Comparison of ENCODE assay signal across 8 mouse cellular contexts in genomic region chr3:96474909-96475655, GRCm38 (mm10). TPM values are rescaled to one million over a fixed set of nuclear protein-coding genes. Genes with fewer than 3 reads are reported as not detected.
DNase-seq lines count a peak whose midpoint lies in the region; ATAC-seq and TF ChIP-seq lines count a peak whose summit lies in the region.

No protein-coding gene starts in this region.

- TF ChIP-seq CTCF in lung, postnatal 0 days (IDR thresholded peaks at IDR 0.05) = no peak
- no peak for TF ChIP-seq CTCF in forebrain, postnatal 0 days (IDR thresholded peaks at IDR 0.05; ENCODE audit: low read depth)
- no peak for TF ChIP-seq CTCF in stomach, postnatal 0 days (IDR thresholded peaks at IDR 0.05; ENCODE audit: low read depth)

- no peak overlapping the region for H3K27ac ChIP-seq in lung, postnatal 0 days (ENCODE audit: low read length)
- no peak overlapping the region for H3K27ac ChIP-seq in forebrain, postnatal 0 days (ENCODE audit: low read depth, low read length)
- no peak overlapping the region for H3K27ac ChIP-seq in liver, embryonic 16.5 days (ENCODE audit: low read length)
- no peak overlapping the region for H3K27ac ChIP-seq in stomach, postnatal 0 days (replicated peaks)

- H3K4me1 ChIP-seq in lung, postnatal 0 days (ENCODE audit: insufficient read depth, low read depth, low read length) = no peaks in the 10 kb centered on the region
- H3K4me1 ChIP-seq in forebrain, postnatal 0 days (ENCODE audit: insufficient read depth) = peaks cover 3% of the 10 kb centered on the region; the same call in 1 of the 2 replicates
- H3K4me1 ChIP-seq in liver, embryonic 16.5 days (ENCODE audit: control insufficient read depth, low read depth, low read length) = peaks cover 5% of the 10 kb centered on the region
- no peaks in the 10 kb centered on the region for H3K4me1 ChIP-seq in stomach, postnatal 0 days (replicated peaks; ENCODE audit: control insufficient read depth, insufficient read depth)

- peak overlapping the region; percentile 48 for H3K4me2 ChIP-seq in lung, postnatal 0 days (replicated peaks; ENCODE audit: low read depth, low read length)
- H3K4me2 ChIP-seq in forebrain, postnatal 0 days (ENCODE audit: low read depth) = peak overlapping the region; percentile 54
- peak overlapping the region; percentile 60 for H3K4me2 ChIP-seq in liver, embryonic 16.5 days (ENCODE audit: low read depth, low read length)
- H3K4me2 ChIP-seq in stomach, postnatal 0 days (replicated peaks; ENCODE audit: low read depth) = peak overlapping the region; percentile 50

- no peak for TF ChIP-seq EP300 in lung, postnatal 0 days (IDR thresholded peaks at IDR 0.05)
- no peak for TF ChIP-seq EP300 in stomach, postnatal 0 days (optimal IDR thresholded peaks at IDR 0.05)

- no peaks in the 10 kb centered on the region for H3K36me3 ChIP-seq in lung, postnatal 0 days (ENCODE audit: insufficient read depth, low read length)
- H3K36me3 ChIP-seq in forebrain, postnatal 0 days (ENCODE audit: insufficient read depth) = no peaks in the 10 kb centered on the region
- no peaks in the 10 kb centered on the region for H3K36me3 ChIP-seq in liver, embryonic 16.5 days (ENCODE audit: control insufficient read depth, insufficient read depth)
- H3K36me3 ChIP-seq in stomach, postnatal 0 days (ENCODE audit: control insufficient read depth, insufficient read depth, low read length) = no peaks in the 10 kb centered on the region

- no peaks in the 10 kb centered on the region for H3K9me3 ChIP-seq in lung, postnatal 0 days (ENCODE audit: low read length)
- H3K9me3 ChIP-seq in forebrain, postnatal 0 days (ENCODE audit: low read length) = no peaks in the 10 kb centered on the region
- no peaks in the 10 kb centered on the region for H3K9me3 ChIP-seq in liver, embryonic 16.5 days (replicated peaks; ENCODE audit: control insufficient read depth, low read length)
- no peaks in the 10 kb centered on the region for H3K9me3 ChIP-seq in stomach, postnatal 0 days (ENCODE audit: control insufficient read depth, low read length)

- DNase-seq in lung, postnatal 0 days (ENCODE audit: low spot score) = no peak
- no peak for DNase-seq in lung, postnatal 14 days
- DNase-seq in forebrain, postnatal 0 days = peak; percentile 32
- DNase-seq in stomach, postnatal 0 days (ENCODE audit: low spot score) = peak; percentile 34
- no peak for DNase-seq in thymus, adult 18-20 months
- DNase-seq in kidney, adult 9 months = no peak

- no peak for ATAC-seq in lung, postnatal 0 days
- no peak for ATAC-seq in forebrain, postnatal 0 days
- no peak for ATAC-seq in liver, embryonic 16.5 days (ENCODE audit: low read depth)
- peak; percentile 53; the same call in 1 of the 2 replicates for ATAC-seq in stomach, postnatal 0 days (ENCODE audit: low FRiP score, low TSS enrichment)
- no peak for ATAC-seq in frontal cortex, adult (ENCODE audit: low TSS enrichment)

- peaks cover 19% of the 10 kb centered on the region; the same call in 1 of the 2 replicates for H3K27me3 ChIP-seq in lung, postnatal 0 days (replicated peaks; ENCODE audit: insufficient read depth, low read length)
- H3K27me3 ChIP-seq in forebrain, postnatal 0 days (ENCODE audit: insufficient read depth, low read length) = peaks cover 31% of the 10 kb centered on the region
- peaks cover 50% of the 10 kb centered on the region for H3K27me3 ChIP-seq in liver, embryonic 16.5 days (ENCODE audit: control insufficient read depth, insufficient read depth, low read depth, low read length)
- H3K27me3 ChIP-seq in stomach, postnatal 0 days (ENCODE audit: control insufficient read depth, insufficient read depth, low read length) = peaks cover 3% of the 10 kb centered on the region; the same call in 1 of the 2 replicates

- no peak overlapping the region for H3K9ac ChIP-seq in lung, postnatal 0 days (replicated peaks; ENCODE audit: low read depth)
- H3K9ac ChIP-seq in forebrain, postnatal 0 days = peak overlapping the region; percentile 25; the same call in 1 of the 2 replicates
- no peak overlapping the region; the same call in 1 of the 2 replicates for H3K9ac ChIP-seq in liver, embryonic 16.5 days (ENCODE audit: low read depth, low read length)
- H3K9ac ChIP-seq in stomach, postnatal 0 days (ENCODE audit: low read length) = peak overlapping the region; percentile 50; the same call in 1 of the 2 replicates

- peak overlapping the region; percentile 25 for H3K4me3 ChIP-seq in lung, postnatal 0 days (ENCODE audit: low read depth, low read length)
- H3K4me3 ChIP-seq in forebrain, postnatal 0 days (ENCODE audit: low read depth, low read length) = peak overlapping the region; percentile 26
- peak overlapping the region; percentile 46 for H3K4me3 ChIP-seq in liver, embryonic 16.5 days (ENCODE audit: low read depth, low read length)
- H3K4me3 ChIP-seq in stomach, postnatal 0 days (ENCODE audit: low read depth, low read length) = peak overlapping the region; percentile 34

- 2% methylated on average over 43 of the region's 44 CpGs for WGBS in lung, postnatal 0 days
- 3% methylated on average over 44 of the region's 44 CpGs for WGBS in forebrain, postnatal 0 days
- WGBS in liver, embryonic 16.5 days (ENCODE audit: insufficient replicate concordance) = 2% methylated on average over 44 of the region's 44 CpGs
- WGBS in stomach, postnatal 0 days = 5% methylated on average over 44 of the region's 44 CpGs

RNA-seq across cellular contexts. Expression of gene BC107364, which starts 23.0 kb away (rescaled TPM):
- 0.12 and 0.19 TPM in 2 replicates for polyA plus RNA-seq in lung, postnatal 0 days (2015; fragmentation: Nextera tagmentation; extraction: Ambion mirVana)
- total RNA-seq in forebrain, postnatal 0 days (2014; rRNA removed) = not detected in 2 replicates
- not detected in 2 replicates for polyA plus RNA-seq in forebrain, postnatal 0 days (2015; fragmentation: Nextera tagmentation; extraction: Ambion mirVana)
- polyA plus RNA-seq in liver, embryonic 16.5 days (2015; fragmentation: Nextera tagmentation; extraction: Ambion mirVana) = not detected in 2 replicates
- 0.18 and 0.36 TPM in 2 replicates for polyA plus RNA-seq in stomach, postnatal 0 days (2015; fragmentation: Nextera tagmentation; extraction: Ambion mirVana)

RNA-seq across cellular contexts. Expression of gene Hfe2, which starts 49.9 kb away (rescaled TPM):
- polyA plus RNA-seq in lung, postnatal 0 days (2015; fragmentation: Nextera tagmentation; extraction: Ambion mirVana) = 0.27 and 0.35 TPM in 2 replicates
- total RNA-seq in forebrain, postnatal 0 days (2014; rRNA removed) = 0.54 and 1.6 TPM in 2 replicates
- 0.82 and 1.4 TPM in 2 replicates for polyA plus RNA-seq in forebrain, postnatal 0 days (2015; fragmentation: Nextera tagmentation; extraction: Ambion mirVana)
- 9.2 and 12.0 TPM in 2 replicates for polyA plus RNA-seq in liver, embryonic 16.5 days (2015; fragmentation: Nextera tagmentation; extraction: Ambion mirVana)
- polyA plus RNA-seq in stomach, postnatal 0 days (2015; fragmentation: Nextera tagmentation; extraction: Ambion mirVana) = 0.10 and 0.28 TPM in 2 replicates

Comparison
In these comparisons a context has a peak if more than half of its experiments do, and no peak if none do; other contexts are left out.
1. DNase-seq: peak in forebrain, postnatal 0 days (single experiment) and stomach, postnatal 0 days (single experiment); none in lung, postnatal 0 days (single experiment), lung, postnatal 14 days (single experiment), thymus, adult 18-20 months (0 of 2) and kidney, adult 9 months (single experiment).
2. H3K9ac ChIP-seq: peak in forebrain, postnatal 0 days (single experiment) and stomach, postnatal 0 days (single experiment); none in lung, postnatal 0 days (single experiment) and liver, embryonic 16.5 days (single experiment).
3. Peak in every context shown above with its lines, with median percentiles within 50 percentile points of each other: H3K4me2 ChIP-seq and H3K4me3 ChIP-seq.